Mouse (Mus musculus) retina, adult 2 months (tissue): Measurements from ENCODE around the gene Cul9.

Experiments used
- DNase-seq: peaks from one replicate; pipeline ENCODE4 v3.0.0-alpha.2; 2012; ENCODE audit warnings: low read depth, low spot score

Cul9 gene

GRCm38 (mm10) chr17:46453302-46453948 lies 92.8 kb downstream of the Cul9 start:
- no peak for DNase-seq

- no peak for DNase-seq
These were observed 93.5 kb downstream of the Cul9 start for GRCm38 (mm10) chr17:46452683-46453082.
